12 mouse cellular contexts compared by ENCODE assay signal in the genomic region with DNA sequence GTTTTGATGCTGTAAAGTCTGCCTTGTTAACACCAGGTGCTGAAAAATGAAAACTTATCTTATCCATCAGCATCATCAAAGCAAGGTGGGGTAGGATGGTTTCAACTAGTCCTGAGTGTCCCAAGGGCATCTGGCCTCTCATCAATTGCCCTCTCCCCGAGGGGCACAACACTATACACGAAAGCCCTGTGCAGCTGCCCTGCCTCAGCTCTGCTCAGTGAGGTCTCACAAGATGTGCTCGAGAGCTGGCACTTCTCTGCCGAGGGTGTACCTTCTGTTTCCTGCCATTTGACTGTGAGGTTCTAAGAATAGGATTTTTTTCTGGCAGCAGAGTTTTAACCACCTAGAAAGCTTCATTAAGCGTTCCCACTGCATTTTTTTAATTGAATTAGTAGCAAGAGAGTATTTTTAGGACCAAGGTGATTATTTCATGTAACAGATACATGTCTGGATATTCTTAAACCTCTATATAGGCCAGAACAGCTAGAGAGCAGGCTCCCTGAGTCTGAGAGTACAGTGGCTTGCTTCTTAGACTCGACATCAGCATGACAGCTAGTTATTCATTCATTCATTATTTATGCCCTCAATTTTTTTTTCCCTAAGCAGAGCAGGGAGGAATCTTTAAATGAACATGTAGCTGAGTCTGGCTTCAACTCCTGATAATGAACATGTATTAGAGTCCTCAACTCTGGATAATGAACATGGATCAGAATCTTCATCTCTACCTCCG.
DNase-seq lines count a peak whose midpoint lies in the region; ATAC-seq lines count a peak whose summit lies in the region.
"Had no signal": no experiment of that assay in that cellular context is flagged by ENCODE, and none has a peak within 500 bp of the region (broad histone marks: within the 10 kb centered on the region; RNA-seq: fewer than 3 reads in every experiment).

No protein-coding gene starts in this region.

- peaks cover 12% of the 10 kb centered on the region for H3K4me1 ChIP-seq in hindbrain, embryonic 12.5 days
- peaks cover 3% of the 10 kb centered on the region; the same call in 1 of the 2 replicates for H3K4me1 ChIP-seq in hindbrain, embryonic 16.5 days (ENCODE audit: control insufficient read depth, insufficient read depth, low read depth, low read length)
- peaks cover 7% of the 10 kb centered on the region; the same call in 1 of the 2 replicates for H3K4me1 ChIP-seq in midbrain, embryonic 15.5 days
- no peaks in the 10 kb centered on the region for H3K4me1 ChIP-seq in liver, embryonic 11.5 days (replicated peaks; ENCODE audit: control insufficient read depth, insufficient read depth, low read length)
- H3K4me1 ChIP-seq: liver, embryonic 15.5 days had no signal

- no peak overlapping the region for H3K9ac ChIP-seq in hindbrain, embryonic 12.5 days
- no peak overlapping the region for H3K9ac ChIP-seq in hindbrain, embryonic 16.5 days (ENCODE audit: low read depth, low read length)
- H3K9ac ChIP-seq in midbrain, embryonic 15.5 days: no peak overlapping the region
- H3K9ac ChIP-seq in liver, embryonic 11.5 days (ENCODE audit: low read depth, low read length): no peak overlapping the region
- H3K9ac ChIP-seq: liver, embryonic 15.5 days; stomach, embryonic 15.5 days had no signal

- H3K9me3 ChIP-seq in hindbrain, embryonic 12.5 days (replicated peaks): no peaks in the 10 kb centered on the region
- H3K9me3 ChIP-seq in hindbrain, embryonic 16.5 days (ENCODE audit: control insufficient read depth, low read length): no peaks in the 10 kb centered on the region
- no peaks in the 10 kb centered on the region for H3K9me3 ChIP-seq in midbrain, embryonic 15.5 days
- H3K9me3 ChIP-seq in liver, embryonic 11.5 days (ENCODE audit: control insufficient read depth, low read length): no peaks in the 10 kb centered on the region
- H3K9me3 ChIP-seq: liver, embryonic 15.5 days; stomach, embryonic 15.5 days had no signal

- peak; percentile 55 to 60 for DNase-seq in cerebellum, postnatal 25 days
- no peak for DNase-seq in cerebellum, postnatal 4 days (ENCODE audit: low spot score in 2 of 2)
- peak; percentile 39 for DNase-seq in A20 (ENCODE audit: low read depth, low spot score)
- DNase-seq in embryo, embryonic 9.5 days (ENCODE audit: extremely low spot score): no peak
- no peak for DNase-seq in liver, embryonic 11.5 days (ENCODE audit: low spot score)
- DNase-seq: gastrocnemius, postnatal 25 days had no signal

- H3K4me2 ChIP-seq in hindbrain, embryonic 12.5 days (replicated peaks): no peak overlapping the region
- no peak overlapping the region for H3K4me2 ChIP-seq in hindbrain, embryonic 16.5 days (ENCODE audit: low read length)
- no peak overlapping the region for H3K4me2 ChIP-seq in midbrain, embryonic 15.5 days
- H3K4me2 ChIP-seq in liver, embryonic 11.5 days: no peak overlapping the region
- H3K4me2 ChIP-seq: liver, embryonic 15.5 days; stomach, embryonic 15.5 days had no signal

- WGBS in hindbrain, embryonic 12.5 days: 57% methylated on average over 7 of the region's 7 CpGs
- 42% methylated on average over 7 of the region's 7 CpGs for WGBS in hindbrain, embryonic 16.5 days
- 43% methylated on average over 7 of the region's 7 CpGs for WGBS in midbrain, embryonic 15.5 days
- 56% methylated on average over 7 of the region's 7 CpGs for WGBS in liver, embryonic 11.5 days

- 0 out of 2 replicates have a peak, but pooled peaks have one; percentile 32 for ATAC-seq in hindbrain, embryonic 12.5 days (ENCODE audit: low FRiP score)
- ATAC-seq in hindbrain, embryonic 16.5 days: no peak; the same call in 1 of the 2 replicates
- ATAC-seq in midbrain, embryonic 15.5 days (replicated peaks): peak; percentile 69; the same call in 1 of the 2 replicates
- ATAC-seq in liver, embryonic 11.5 days (replicated peaks; ENCODE audit: low FRiP score): no peak
- ATAC-seq: intestine, embryonic 16.5 days had no signal

- peak overlapping the region; percentile 35; the same call in 1 of the 2 replicates for H3K27ac ChIP-seq in hindbrain, embryonic 12.5 days
- no peak overlapping the region for H3K27ac ChIP-seq in hindbrain, embryonic 16.5 days (ENCODE audit: low read depth, low read length)
- peak overlapping the region; percentile 72 for H3K27ac ChIP-seq in midbrain, embryonic 15.5 days
- no peak overlapping the region for H3K27ac ChIP-seq in liver, embryonic 11.5 days (ENCODE audit: low read depth, low read length)
- H3K27ac ChIP-seq: liver, embryonic 15.5 days; stomach, embryonic 15.5 days had no signal

- no peaks in the 10 kb centered on the region for H3K27me3 ChIP-seq in hindbrain, embryonic 12.5 days
- H3K27me3 ChIP-seq in hindbrain, embryonic 16.5 days (replicated peaks; ENCODE audit: control insufficient read depth, insufficient read depth, low read length): no peaks in the 10 kb centered on the region
- H3K27me3 ChIP-seq in midbrain, embryonic 15.5 days (replicated peaks): no peaks in the 10 kb centered on the region
- H3K27me3 ChIP-seq in liver, embryonic 11.5 days (replicated peaks; ENCODE audit: control insufficient read depth, insufficient read depth, low read length): no peaks in the 10 kb centered on the region
- H3K27me3 ChIP-seq: liver, embryonic 15.5 days; stomach, embryonic 15.5 days had no signal

- H3K4me3 ChIP-seq in hindbrain, embryonic 12.5 days: no peak overlapping the region
- H3K4me3 ChIP-seq in hindbrain, embryonic 16.5 days (ENCODE audit: low read length): no peak overlapping the region
- no peak overlapping the region for H3K4me3 ChIP-seq in midbrain, embryonic 15.5 days
- H3K4me3 ChIP-seq in liver, embryonic 11.5 days (ENCODE audit: low read depth, low read length): no peak overlapping the region
- H3K4me3 ChIP-seq: liver, embryonic 15.5 days; stomach, embryonic 15.5 days had no signal

- H3K36me3 ChIP-seq in hindbrain, embryonic 12.5 days: no peaks in the 10 kb centered on the region
- H3K36me3 ChIP-seq in hindbrain, embryonic 16.5 days (ENCODE audit: control insufficient read depth, insufficient read depth, low read length): no peaks in the 10 kb centered on the region
- H3K36me3 ChIP-seq in midbrain, embryonic 15.5 days (replicated peaks): no peaks in the 10 kb centered on the region
- H3K36me3 ChIP-seq in liver, embryonic 11.5 days (ENCODE audit: control insufficient read depth, insufficient read depth, low read length): no peaks in the 10 kb centered on the region
- H3K36me3 ChIP-seq: liver, embryonic 15.5 days; stomach, embryonic 15.5 days had no signal

Comparison
In these comparisons a context has a peak if more than half of its experiments do, and no peak if none do; other contexts are left out.
1. DNase-seq: peak in cerebellum, postnatal 25 days (2 of 2) and A20 (single experiment); none in cerebellum, postnatal 4 days (0 of 2), embryo, embryonic 9.5 days (single experiment) and liver, embryonic 11.5 days (single experiment).
2. ATAC-seq: peak in hindbrain, embryonic 12.5 days (single experiment) and midbrain, embryonic 15.5 days (single experiment); none in hindbrain, embryonic 16.5 days (single experiment) and liver, embryonic 11.5 days (single experiment).
3. H3K27ac ChIP-seq: peak in hindbrain, embryonic 12.5 days (single experiment) and midbrain, embryonic 15.5 days (single experiment); none in hindbrain, embryonic 16.5 days (single experiment) and liver, embryonic 11.5 days (single experiment).